Mouse (Mus musculus) embryonic facial prominence, embryonic 11.5 days (tissue): Measurements from ENCODE around the gene Gm33543. TPM values are rescaled to one million over a fixed set of nuclear protein-coding genes. Genes with fewer than 3 reads are reported as not detected.

Experiments used
- ATAC-seq: fragments of 200-750 bp; cut with Nextera tagmentation; replicated peaks from 2 replicates; pipeline ENCODE4 v1.8.0; 2017; ENCODE audit warnings: low read depth; ENCODE audit not compliant: insufficient number of reproducible peaks, low FRiP score, low TSS enrichment
- DNase-seq: peaks from one replicate; pipeline ENCODE4 v3.0.0-alpha.2; 2015; ENCODE audit warnings: low spot score
- H3K27ac ChIP-seq: fragments of 300-500 bp; sonication (generic); replicated peaks from 2 replicates; pipeline ENCODE4 v1.5.1; 2014; ENCODE audit warnings: mild to moderate bottlenecking, low read depth, low read length, control low read depth
- H3K27me3 ChIP-seq: fragments of 300-500 bp; sonication (generic); 2 replicates; pipeline ENCODE4 v1.6.1; 2014; ENCODE audit warnings: mild to moderate bottlenecking, low read length, moderate library complexity, mixed read lengths; ENCODE audit not compliant: control insufficient read depth, insufficient read depth
- H3K36me3 ChIP-seq: fragments of 300-500 bp; sonication (generic); replicated peaks from 2 replicates; pipeline ENCODE4 v1.6.1; 2014; ENCODE audit warnings: low read depth, mild to moderate bottlenecking, low read length, moderate library complexity, mixed read lengths; ENCODE audit not compliant: control insufficient read depth, insufficient read depth
- H3K4me1 ChIP-seq: fragments of 300-500 bp; sonication (generic); 2 replicates; pipeline ENCODE4 v1.6.1; 2014; ENCODE audit warnings: low read length, mixed read lengths; ENCODE audit not compliant: control insufficient read depth, insufficient read depth
- H3K4me2 ChIP-seq: fragments of 300-500 bp; sonication (generic); 2 replicates; pipeline ENCODE4 v1.6.1; 2014; ENCODE audit warnings: low read depth, mild to moderate bottlenecking, control low read depth, low read length, moderate library complexity
- H3K4me3 ChIP-seq: fragments of 300-500 bp; sonication (generic); 2 replicates; pipeline ENCODE4 v1.5.1; 2014; ENCODE audit warnings: low read depth, low read length, control low read depth
- H3K9ac ChIP-seq: fragments of 300-500 bp; sonication (generic); replicated peaks from 2 replicates; pipeline ENCODE4 v1.6.1; 2014; ENCODE audit warnings: mild to moderate bottlenecking, control low read depth, low read length
- H3K9me3 ChIP-seq: fragments of 300-500 bp; sonication (generic); replicated peaks from 2 replicates; pipeline ENCODE4 v1.6.1; 2016; ENCODE audit warnings: mild to moderate bottlenecking, low read length, inconsistent platforms, mixed read lengths; ENCODE audit not compliant: control insufficient read depth
- whole genome bisulfite sequencing: fragments of 180-500 bp; shearing (Covaris S2); extraction: QIAGEN DNeasy Blood & Tissue Kit; methylation state at CpG from one replicate; pipeline ENCODE4 v1.1.7; 2014; 5-methylcytosine and 5-hydroxymethylcytosine counted together
- polyA plus RNA-seq: library from polyadenylated mRNA; unstranded; fragments of >200 nt; fragmentation: Nextera tagmentation; extraction: Ambion mirVana; gene quantifications from 2 replicates; pipeline ENCODE4 v1.2.1, GENCODE M21; 2014

Gm33543 gene
- polyA plus RNA-seq, 1 experiment from 2014 or later = not detected

DNA sequence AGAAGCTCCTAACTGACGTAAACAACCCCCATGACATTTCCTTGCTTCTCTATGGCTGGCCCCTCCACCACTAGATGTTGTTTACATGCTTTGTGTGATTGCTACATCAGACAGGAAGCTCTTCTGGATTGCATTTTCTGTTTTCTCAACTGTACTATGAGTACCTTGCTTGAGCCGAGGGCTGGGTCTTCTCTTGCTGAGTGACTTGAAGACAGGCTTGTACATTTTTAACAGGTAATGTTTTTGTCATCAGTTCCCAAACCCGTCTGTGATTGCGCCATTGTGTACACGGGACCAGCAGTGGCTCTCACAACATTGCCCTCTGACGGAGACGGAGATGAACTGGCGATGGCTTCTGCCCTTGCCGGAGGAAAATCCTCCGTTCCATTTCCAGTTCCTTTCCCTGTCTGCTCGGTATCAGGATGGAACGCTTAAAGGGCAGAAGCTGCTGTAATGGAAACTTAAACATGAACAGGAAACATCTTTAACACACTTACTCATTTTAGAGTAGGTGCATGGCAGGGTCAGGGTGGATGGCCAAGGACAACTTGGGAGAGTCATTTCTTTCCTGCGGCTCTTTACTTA is 62.8 kb downstream of the Gm33543 start:
- 90% methylated on average over 13 of the region's 13 CpGs for WGBS
- Histone ChIP-seq H3K9me3 (no peaks in the 10 kb centered on the region), H3K36me3 (no peaks in the 10 kb centered on the region), H3K9ac (no peak overlapping the region), H3K4me2 (no peak overlapping the region), H3K4me3 (no peak overlapping the region), H3K4me1 (no peaks in the 10 kb centered on the region), H3K27ac (no peak overlapping the region), H3K27me3 (no peaks in the 10 kb centered on the region)
- no peak for ATAC-seq
- DNase-seq = no peak

- Histone ChIP-seq H3K9me3 (no peaks in the 10 kb centered on the region), H3K4me2 (no peak overlapping the region), H3K4me3 (no peak overlapping the region), H3K27ac (no peak overlapping the region), H3K9ac (no peak overlapping the region), H3K27me3 (no peaks in the 10 kb centered on the region), H3K36me3 (no peaks in the 10 kb centered on the region), H3K4me1 (no peaks in the 10 kb centered on the region)
- 87% methylated on average over 8 of the region's 8 CpGs for WGBS
- no peak for DNase-seq
- ATAC-seq = no peak
These were observed 64.1 kb downstream of the Gm33543 start for GRCm38 (mm10) chr10:95778622-95779021.

GRCm38 (mm10) chr10:95777701-95778320 is 64.9 kb downstream of the Gm33543 start:
- ATAC-seq (no peak), DNase-seq (no peak)
- no peak overlapping the region for H3K4me2 ChIP-seq
- H3K27ac ChIP-seq = no peak overlapping the region
- no peaks in the 10 kb centered on the region for H3K9me3 ChIP-seq
- H3K36me3 ChIP-seq = no peaks in the 10 kb centered on the region
- WGBS = 87% methylated on average over 15 of the region's 15 CpGs
- no peak overlapping the region for H3K4me3 ChIP-seq
- H3K27me3 ChIP-seq = no peaks in the 10 kb centered on the region
- no peak overlapping the region for H3K9ac ChIP-seq
- H3K4me1 ChIP-seq = no peaks in the 10 kb centered on the region

DNA sequence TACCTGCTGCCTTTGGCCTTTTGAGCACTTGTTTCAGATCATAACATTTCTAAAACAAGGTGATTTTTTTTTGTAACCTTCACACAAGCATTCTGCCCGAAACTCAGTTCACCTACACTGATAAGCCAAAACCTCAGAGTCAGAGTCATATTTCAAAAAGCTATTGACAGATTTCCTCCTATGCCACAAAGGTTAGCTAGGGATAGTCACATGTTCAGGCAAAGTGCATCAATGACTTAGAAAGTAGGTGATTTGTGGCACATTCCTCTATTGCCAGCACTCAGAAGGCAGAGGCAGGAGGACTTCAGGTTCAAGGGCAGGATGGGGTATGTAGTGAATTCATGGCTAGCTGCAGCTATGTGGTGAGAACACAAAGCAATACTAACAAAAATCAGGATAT is 65.7 kb downstream of the Gm33543 start:
- no peak overlapping the region for H3K27ac ChIP-seq
- no peak overlapping the region for H3K4me3 ChIP-seq
- ATAC-seq (no peak), DNase-seq (no peak)
- H3K36me3 ChIP-seq = no peaks in the 10 kb centered on the region
- H3K9ac ChIP-seq = no peak overlapping the region
- WGBS = 80% methylated on average over 1 of the region's 1 CpGs
- H3K27me3 ChIP-seq = no peaks in the 10 kb centered on the region
- no peak overlapping the region for H3K4me2 ChIP-seq
- no peaks in the 10 kb centered on the region for H3K9me3 ChIP-seq
- H3K4me1 ChIP-seq = no peaks in the 10 kb centered on the region

- no peak for ATAC-seq
These were observed 67.9 kb downstream of the Gm33543 start for GRCm38 (mm10) chr10:95774856-95775255.

DNA sequence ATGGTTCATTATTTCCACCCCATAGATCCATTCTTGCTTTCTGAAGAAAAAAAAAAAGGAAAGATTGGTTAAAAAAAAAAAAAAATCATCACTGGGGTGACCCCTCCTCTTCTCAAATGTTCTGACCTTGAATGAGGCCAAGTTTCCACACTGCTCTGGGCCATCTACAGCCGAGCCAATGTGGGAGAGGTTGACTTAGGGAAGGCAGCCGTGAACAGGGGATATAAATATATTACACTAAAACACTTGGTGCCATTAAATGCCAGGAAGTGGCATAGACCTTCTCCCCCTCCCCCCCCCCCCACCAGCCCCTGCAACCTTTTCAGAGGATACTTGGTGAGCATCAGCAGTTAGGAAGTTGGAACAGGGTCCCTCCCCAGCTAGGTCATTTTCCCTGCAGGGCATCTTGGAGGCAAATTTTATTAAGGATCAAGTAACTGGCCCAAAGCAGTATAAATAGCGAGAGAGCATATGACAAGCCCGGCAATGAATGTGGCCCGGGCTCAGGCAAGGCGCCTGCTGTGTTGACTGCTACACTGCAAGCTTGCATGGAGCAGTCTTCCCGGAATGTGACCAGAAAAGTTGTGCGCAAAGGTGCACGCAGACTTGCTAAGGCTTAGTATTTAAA is 68.6 kb downstream of the Gm33543 start:
- Histone ChIP-seq H3K4me3 (no peak overlapping the region), H3K27ac (no peak overlapping the region), H3K9me3 (no peaks in the 10 kb centered on the region), H3K36me3 (no peaks in the 10 kb centered on the region), H3K27me3 (no peaks in the 10 kb centered on the region), H3K9ac (no peak overlapping the region), H3K4me1 (no peaks in the 10 kb centered on the region), H3K4me2 (no peak overlapping the region)
- DNase-seq (no peak), ATAC-seq (no peak)
- 86% methylated on average over 9 of the region's 9 CpGs for WGBS

More at GRCm38 (mm10) chr10:95774856-95775255, 67.9 kb downstream of the Gm33543 start:
- Histone ChIP-seq H3K27ac (no peak overlapping the region), H3K36me3 (no peaks in the 10 kb centered on the region), H3K4me3 (no peak overlapping the region), H3K9ac (no peak overlapping the region), H3K4me2 (no peak overlapping the region), H3K9me3 (no peaks in the 10 kb centered on the region), H3K4me1 (no peaks in the 10 kb centered on the region), H3K27me3 (no peaks in the 10 kb centered on the region)
- no peak for DNase-seq
- 86% methylated on average over 7 of the region's 7 CpGs for WGBS

Other genes starting within 250 kb of the Gm33543 start
- gene Anapc15-ps, start 169.5 kb downstream of the Gm33543 start, polyA plus RNA-seq = not detected in 2 replicates
- 11.8 and 12.8 TPM in 2 replicates for gene Eea1, start 97.7 kb upstream of the Gm33543 start, polyA plus RNA-seq